Mouse (Mus musculus): Measurements from ENCODE around the gene Iqcb1. TPM values are rescaled to one million over a fixed set of nuclear protein-coding genes. Genes with fewer than 3 reads are reported as not detected.

The Iqcb1 gene
- total and polyA plus RNA-seq, 3 experiments, result 41.0 to 47.7 (median 46.4) TPM

- TF ChIP-seq IRF4 (IDR thresholded peaks at IDR 0.05; ENCODE audit: low read depth, low read length) (no peak), JUN (IDR thresholded peaks at IDR 0.05; ENCODE audit: insufficient read depth, low read depth, low read length) (no peak), UBTF (IDR thresholded peaks at IDR 0.05; ENCODE audit: low read depth, low read length) (no peak), MYC (IDR thresholded peaks at IDR 0.05; ENCODE audit: low read depth, low read length) (no peak), KAT2A (IDR thresholded peaks at IDR 0.05; ENCODE audit: insufficient replicate concordance, low read length) (no peak), HCFC1 (IDR thresholded peaks at IDR 0.05; ENCODE audit: low read depth, low read length) (no peak), POLR2A (IDR thresholded peaks at IDR 0.05; ENCODE audit: low read depth, low read length) (no peak), PAX5 (IDR thresholded peaks at IDR 0.05; ENCODE audit: low read length) (no peak), ZC3H11A (IDR thresholded peaks at IDR 0.05; ENCODE audit: low read depth, low read length) (no peak), SIN3A (IDR thresholded peaks at IDR 0.05; ENCODE audit: low read length) (no peak), NRF1 (IDR thresholded peaks at IDR 0.05; ENCODE audit: low read depth, low read length) (no peak), ZKSCAN1 (IDR thresholded peaks at IDR 0.05; ENCODE audit: borderline replicate concordance, low read depth, low read length) (no peak), MAFK (IDR thresholded peaks at IDR 0.05; ENCODE audit: insufficient replicate concordance, low read length) (no peak), GABPA (IDR thresholded peaks at IDR 0.05; ENCODE audit: insufficient replicate concordance, low read depth, low read length) (no peak), MXI1 (IDR thresholded peaks at IDR 0.05; ENCODE audit: low read depth, low read length) (no peak), CHD2 (IDR thresholded peaks at IDR 0.05; ENCODE audit: low read length) (no peak), USF1 (IDR thresholded peaks at IDR 0.05; ENCODE audit: low read depth, low read length) (no peak), RAD21 (IDR thresholded peaks at IDR 0.05; ENCODE audit: low read depth, low read length) (no peak)
- dilution Hi-C loops (cut with MboI; ENCODE audit: extremely low pct_ligation_motif_present, extremely low pct_unique_long_range_greater_than_20kb, low sequenced_read_pairs) (no loop called here), in situ Hi-C loops (cut with MboI; ENCODE audit: low pct_ligation_motif_present, low pct_unique_long_range_greater_than_20kb, low sequenced_read_pairs) (no loop called here)
- no peaks in the 10 kb centered on the region for H3K27me3 ChIP-seq (replicated peaks)
- H3K4me1 ChIP-seq (ENCODE audit: control insufficient read depth in 1 of 2, insufficient read depth in 2 of 2), result peaks cover 2 to 14% of the 10 kb centered on the region in 2 experiments; a peak in 3 of 4 replicates
- no peak overlapping the region for H3K4me2 ChIP-seq (ENCODE audit: insufficient read depth, low read depth, poor library complexity, severe bottlenecking)
- peaks cover 13% of the 10 kb centered on the region for H3K79me2 ChIP-seq (replicated peaks; ENCODE audit: control insufficient read depth, extremely low read depth, insufficient read depth, poor library complexity, severe bottlenecking)
- no peaks in the 10 kb centered on the region for H3K9me3 ChIP-seq (replicated peaks; ENCODE audit: low read length)
- H3K9ac ChIP-seq (ENCODE audit: insufficient read depth, low read depth), result no peak overlapping the region
- no peak overlapping the region for H3K4me3 ChIP-seq (replicated peaks in 1 of 3; ENCODE audit: low read depth in 2 of 3, low read length in 2 of 3, poor library complexity in 1 of 3)
- H3K36me3 ChIP-seq (replicated peaks in 1 of 2; ENCODE audit: control insufficient read depth in 1 of 2, insufficient read depth in 1 of 2, low read length in 1 of 2), result peaks cover 14 to 33% of the 10 kb centered on the region in 2 experiments
- no peak overlapping the region for H3K27ac ChIP-seq (ENCODE audit: insufficient read depth, low read depth)
- no peak for DNase-seq (ENCODE audit: extremely low read depth)
These were observed 54.7 kb downstream of the Iqcb1 start for GRCm38 (mm10) chr16:36882737-36883343.

DNA sequence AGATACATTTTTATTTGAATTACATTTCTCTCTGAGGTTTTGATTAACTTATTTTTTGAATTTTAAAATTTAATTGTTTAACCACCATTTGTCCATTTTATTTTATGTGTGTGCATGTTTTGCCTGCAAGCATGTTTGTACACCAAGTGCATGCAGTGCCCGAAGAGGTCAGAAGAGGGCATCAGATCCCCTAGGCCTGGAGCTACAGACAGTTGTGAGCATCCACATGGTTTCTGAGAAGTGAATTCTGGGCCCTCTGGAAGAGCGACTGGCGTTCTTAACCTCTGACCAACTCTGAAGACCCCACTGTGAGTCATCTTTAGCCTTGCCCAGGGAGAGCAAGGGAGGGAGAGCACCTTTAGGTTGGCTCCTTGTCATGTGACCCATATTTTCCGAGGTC, 56.7 kb downstream of the Iqcb1 start:
- H3K79me2 ChIP-seq (replicated peaks; ENCODE audit: control insufficient read depth, extremely low read depth, insufficient read depth, poor library complexity, severe bottlenecking), result peaks cover 2% of the 10 kb centered on the region
- no peak overlapping the region for H3K9ac ChIP-seq (ENCODE audit: insufficient read depth, low read depth)
- peaks cover 27 to 49% of the 10 kb centered on the region in 2 experiments for H3K36me3 ChIP-seq (replicated peaks in 1 of 2; ENCODE audit: control insufficient read depth in 1 of 2, insufficient read depth in 1 of 2, low read length in 1 of 2)
- peak; percentile 90 for DNase-seq (ENCODE audit: extremely low read depth)
- peaks cover 2 to 14% of the 10 kb centered on the region in 2 experiments; a peak in 3 of 4 replicates for H3K4me1 ChIP-seq (ENCODE audit: control insufficient read depth in 1 of 2, insufficient read depth in 2 of 2)
- H3K9me3 ChIP-seq (replicated peaks; ENCODE audit: low read length), result no peaks in the 10 kb centered on the region
- no peak overlapping the region for H3K4me3 ChIP-seq (replicated peaks in 1 of 3; ENCODE audit: low read depth in 2 of 3, low read length in 2 of 3, poor library complexity in 1 of 3)
- no peak overlapping the region for H3K27ac ChIP-seq (ENCODE audit: insufficient read depth, low read depth)
- no peak for TF ChIP-seq TBP (conservative IDR thresholded peaks at IDR 0.05; ENCODE audit: low read depth, low read length)
- TF ChIP-seq SMC3 (IDR thresholded peaks at IDR 0.05; ENCODE audit: low read depth, low read length), result peak; percentile 94
- peak; percentile 47; the same call in 1 of the 2 replicates for TF ChIP-seq USF1 (IDR thresholded peaks at IDR 0.05; ENCODE audit: low read depth, low read length)
- TF ChIP-seq RCOR1 (conservative IDR thresholded peaks at IDR 0.05; ENCODE audit: low read depth, low read length), result no peak
- peak; percentile 64; the same call in 1 of the 2 replicates for TF ChIP-seq MXI1 (IDR thresholded peaks at IDR 0.05; ENCODE audit: low read depth, low read length)
- peak; percentile 85 for TF ChIP-seq RAD21 (IDR thresholded peaks at IDR 0.05; ENCODE audit: low read depth, low read length)
- TF ChIP-seq MAX (IDR thresholded peaks at IDR 0.05; ENCODE audit: low read length), result peak; percentile 78
- peak; percentile 44; the same call in 1 of the 2 replicates for TF ChIP-seq SIN3A (IDR thresholded peaks at IDR 0.05; ENCODE audit: low read length)
- TF ChIP-seq MYC (IDR thresholded peaks at IDR 0.05; ENCODE audit: low read depth, low read length), result peak; percentile 94
- peak; percentile 73 to 91 for TF ChIP-seq CTCF (conservative IDR thresholded peaks at IDR 0.05 in 1 of 2, IDR thresholded peaks at IDR 0.05 in 1 of 2; ENCODE audit: low read depth in 2 of 2, low read length in 2 of 2)
- TF ChIP-seq ZC3H11A (IDR thresholded peaks at IDR 0.05; ENCODE audit: low read depth, low read length), result peak; percentile 46
- H3K27me3 ChIP-seq (replicated peaks), result no peaks in the 10 kb centered on the region
- in situ Hi-C loops (cut with MboI; ENCODE audit: low pct_ligation_motif_present, low pct_unique_long_range_greater_than_20kb, low sequenced_read_pairs) (loop anchor here (5.0 kb wide), 1 partner anchor 107 kb away; the partner anchor contains the start of gene Fbxo40), dilution Hi-C loops (cut with MboI; ENCODE audit: extremely low pct_ligation_motif_present, extremely low pct_unique_long_range_greater_than_20kb, low sequenced_read_pairs) (no loop called here)
- no peak overlapping the region for H3K4me2 ChIP-seq (ENCODE audit: insufficient read depth, low read depth, poor library complexity, severe bottlenecking)

Measured in CH12.LX (cell line).